Mouse (Mus musculus) forebrain, postnatal 0 days (tissue): ENCODE measurements around the gene Serpinb6a. TPM values are rescaled to one million over a fixed set of nuclear protein-coding genes. Genes with fewer than 3 reads are reported as not detected.

ENCODE experiments used
- ATAC-seq: fragments of 200-750 bp; cut with Nextera tagmentation; 2 replicates; pipeline ENCODE4 v1.8.0; 2017; ENCODE audit warnings: mild to moderate bottlenecking, moderate library complexity
- DNase-seq: peaks from one replicate; pipeline ENCODE4 v3.0.0-alpha.2; 2015
- H3K27ac ChIP-seq: fragments of 300-500 bp; sonication (generic); 2 replicates; pipeline ENCODE4 v1.5.1; 2014; ENCODE audit warnings: low read depth, mild to moderate bottlenecking, antibody characterized with exemption, low read length, moderate library complexity, mixed read lengths
- H3K27me3 ChIP-seq: fragments of 300-500 bp; sonication (generic); 2 replicates; pipeline ENCODE4 v1.6.1; 2014; ENCODE audit warnings: mild to moderate bottlenecking, low read length, mixed read lengths; ENCODE audit not compliant: insufficient read depth
- H3K36me3 ChIP-seq: fragments of 300-500 bp; sonication (generic); 2 replicates; pipeline ENCODE4 v1.6.1; 2014; ENCODE audit warnings: mild to moderate bottlenecking, moderate library complexity; ENCODE audit not compliant: insufficient read depth
- H3K4me1 ChIP-seq: fragments of 300-500 bp; sonication (generic); 2 replicates; pipeline ENCODE4 v1.6.1; 2014; ENCODE audit warnings: antibody characterized with exemption; ENCODE audit not compliant: insufficient read depth
- H3K4me2 ChIP-seq: fragments of 300-500 bp; sonication (generic); 2 replicates; pipeline ENCODE4 v1.6.1; 2014; ENCODE audit warnings: low read depth, mild to moderate bottlenecking, moderate library complexity
- H3K4me3 ChIP-seq: fragments of 300-500 bp; sonication (generic); 2 replicates; pipeline ENCODE4 v1.5.1; 2014; ENCODE audit warnings: low read depth, low read length, mixed read lengths
- H3K9ac ChIP-seq: fragments of 300-500 bp; sonication (generic); 2 replicates; pipeline ENCODE4 v1.6.1; 2014; ENCODE audit warnings: mild to moderate bottlenecking
- H3K9me3 ChIP-seq: fragments of 300-500 bp; sonication (generic); 2 replicates; pipeline ENCODE4 v1.6.1; 2016; ENCODE audit warnings: low read length
- CTCF ChIP-seq: sonication (generic); IDR thresholded peaks from 2 replicates; pipeline ENCODE4 v1.5.1; 2016; ENCODE audit warnings: antibody characterized with exemption, control low read depth, low read depth
- WGBS: fragments of 180-500 bp; shearing (Covaris S2); extraction: QIAGEN DNeasy Blood & Tissue Kit; methylation state at CpG from one replicate; pipeline ENCODE4 v1.1.7; 2014; 5-methylcytosine and 5-hydroxymethylcytosine counted together
- polyA plus RNA-seq: library from polyadenylated mRNA; unstranded; fragments of >200 nt; fragmentation: Nextera tagmentation; extraction: Ambion mirVana; gene quantifications from 2 replicates; pipeline ENCODE4 v1.2.1, GENCODE M21; 2015
- total RNA-seq: library from RNA; depleted of rRNA; stranded (reverse); fragments of >200 nt; gene quantifications from 2 replicates; pipeline ENCODE4 v1.2.3, GENCODE M21; 2014

Gene Serpinb6a
- total and polyA plus RNA-seq, 2 experiments from 2014 or later, result 50.6 to 62.6 TPM

- H3K36me3 ChIP-seq, result no peaks in the 10 kb centered on the region
- no peak overlapping the region for H3K9ac ChIP-seq
- no peak for TF ChIP-seq CTCF
- H3K4me1 ChIP-seq, result no peaks in the 10 kb centered on the region
- ATAC-seq, result no peak
- H3K27ac ChIP-seq, result no peak overlapping the region
- WGBS, result 49% methylated on average over 5 of the region's 5 CpGs
- DNase-seq, result no peak
- no peak overlapping the region for H3K4me3 ChIP-seq
- H3K9me3 ChIP-seq, result no peaks in the 10 kb centered on the region
- no peaks in the 10 kb centered on the region for H3K27me3 ChIP-seq
- no peak overlapping the region for H3K4me2 ChIP-seq
Observed at GRCm38 (mm10) chr13:33937151-33937550, 65.4 kb downstream of the Serpinb6a start.

- WGBS, result 2% methylated on average over 44 of the region's 44 CpGs
- peak overlapping the region; percentile 77 for H3K4me2 ChIP-seq
- no peaks in the 10 kb centered on the region for H3K9me3 ChIP-seq
- H3K4me1 ChIP-seq, result no peaks in the 10 kb centered on the region
- peak; percentile 87 for ATAC-seq
- H3K36me3 ChIP-seq, result no peaks in the 10 kb centered on the region
- peak; percentile 49 for DNase-seq
- no peaks in the 10 kb centered on the region for H3K27me3 ChIP-seq
- peak overlapping the region; percentile 70; the same call in 1 of the 2 replicates for H3K27ac ChIP-seq
- H3K4me3 ChIP-seq, result peak overlapping the region; percentile 66
- no peak for TF ChIP-seq CTCF
- H3K9ac ChIP-seq, result peak overlapping the region; percentile 91
Observed at GRCm38 (mm10) chr13:33935465-33936181, 67.0 kb downstream of the Serpinb6a start.

- no peak overlapping the region for H3K9ac ChIP-seq
- no peaks in the 10 kb centered on the region for H3K9me3 ChIP-seq
- H3K27ac ChIP-seq, result no peak overlapping the region
- H3K4me3 ChIP-seq, result peak overlapping the region; percentile 66
- H3K4me1 ChIP-seq, result no peaks in the 10 kb centered on the region
- H3K4me2 ChIP-seq, result peak overlapping the region; percentile 77
- no peaks in the 10 kb centered on the region for H3K36me3 ChIP-seq
- TF ChIP-seq CTCF, result no peak
- H3K27me3 ChIP-seq, result no peaks in the 10 kb centered on the region
- DNase-seq (no peak), ATAC-seq (no peak)
- WGBS, result 74% methylated on average over 6 of the region's 6 CpGs
Observed at GRCm38 (mm10) chr13:33934743-33935142, 67.9 kb downstream of the Serpinb6a start.

- no peak for DNase-seq
- no peak for ATAC-seq
- H3K4me3 ChIP-seq, result no peak overlapping the region
- H3K4me1 ChIP-seq, result no peaks in the 10 kb centered on the region
- no peak for TF ChIP-seq CTCF
- no peak overlapping the region for H3K4me2 ChIP-seq
- H3K27me3 ChIP-seq, result no peaks in the 10 kb centered on the region
- no peaks in the 10 kb centered on the region for H3K9me3 ChIP-seq
- no peak overlapping the region for H3K27ac ChIP-seq
- H3K36me3 ChIP-seq, result peaks cover 7% of the 10 kb centered on the region; the same call in 1 of the 2 replicates
- 91% methylated on average over 3 of the region's 3 CpGs for WGBS
- no peak overlapping the region for H3K9ac ChIP-seq
Observed at GRCm38 (mm10) chr13:33930912-33931311, 71.7 kb downstream of the Serpinb6a start.

GRCm38 (mm10) chr13:33930281-33930680 lies 72.3 kb downstream of the Serpinb6a start:
- Histone ChIP-seq H3K27me3 (no peaks in the 10 kb centered on the region), H3K27ac (no peak overlapping the region), H3K4me1 (no peaks in the 10 kb centered on the region), H3K9me3 (no peaks in the 10 kb centered on the region), H3K9ac (no peak overlapping the region), H3K4me3 (no peak overlapping the region), H3K36me3 (peaks cover 7% of the 10 kb centered on the region; the same call in 1 of the 2 replicates), H3K4me2 (no peak overlapping the region)
- TF ChIP-seq CTCF, result no peak
- ATAC-seq (no peak), DNase-seq (no peak)
- 82% methylated on average over 2 of the region's 2 CpGs for WGBS

GRCm38 (mm10) chr13:33921699-33922098 lies 80.9 kb downstream of the Serpinb6a start:
- DNase-seq (no peak), ATAC-seq (no peak)
- no peaks in the 10 kb centered on the region for H3K27me3 ChIP-seq
- H3K9ac ChIP-seq, result no peak overlapping the region
- no peak overlapping the region for H3K4me3 ChIP-seq
- 79% methylated on average over 5 of the region's 5 CpGs for WGBS
- TF ChIP-seq CTCF, result no peak
- H3K27ac ChIP-seq, result no peak overlapping the region
- no peaks in the 10 kb centered on the region for H3K9me3 ChIP-seq
- no peak overlapping the region for H3K4me2 ChIP-seq
- peaks cover 41% of the 10 kb centered on the region for H3K36me3 ChIP-seq
- no peaks in the 10 kb centered on the region for H3K4me1 ChIP-seq

- H3K9ac ChIP-seq, result no peak overlapping the region
- H3K27me3 ChIP-seq, result no peaks in the 10 kb centered on the region
- H3K4me1 ChIP-seq, result no peaks in the 10 kb centered on the region
- H3K4me2 ChIP-seq, result no peak overlapping the region
- no peak for ATAC-seq
- no peak for TF ChIP-seq CTCF
- no peak overlapping the region for H3K27ac ChIP-seq
- H3K9me3 ChIP-seq, result no peaks in the 10 kb centered on the region
- peaks cover 38% of the 10 kb centered on the region for H3K36me3 ChIP-seq
- no peak for DNase-seq
- no peak overlapping the region for H3K4me3 ChIP-seq
- WGBS, result 89% methylated on average over 6 of the region's 6 CpGs
Observed at GRCm38 (mm10) chr13:33921041-33921440, 81.6 kb downstream of the Serpinb6a start.
